Mouse (Mus musculus): ENCODE results near the gene Scp2. TPM values are rescaled to one million over a fixed set of nuclear protein-coding genes. Genes with fewer than 3 reads are reported as not detected.
"Not testable (repeated sequence)": the region's sequence is repeated elsewhere in the genome, so short reads cannot be mapped to it uniquely, and the experiment has no call there.

The Scp2 gene
- 100 to 1,000 TPM; 114 to 126 (median 123) TPM for total RNA-seq (2022)

DNA sequence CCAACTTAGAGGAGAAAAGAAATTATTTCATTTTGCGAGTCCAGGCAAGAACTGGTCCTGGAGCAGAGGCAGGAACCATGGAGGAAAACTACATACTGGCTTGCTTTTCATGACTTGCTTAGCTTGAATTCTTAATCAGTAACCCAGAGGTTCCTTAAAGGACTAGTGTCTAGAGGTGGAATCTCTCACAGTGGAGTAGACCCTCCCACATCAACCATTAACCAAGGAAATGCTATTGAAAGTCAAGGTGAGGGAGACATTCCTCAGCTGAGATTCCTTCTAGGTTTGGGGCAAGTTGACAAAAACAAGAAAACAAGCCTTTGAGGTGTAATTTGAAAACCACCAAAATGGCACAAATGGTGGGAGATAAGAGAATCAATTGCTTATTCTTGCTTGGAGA lies at the start of gene Scp2:
Scp2 (minus strand) TSS at position 119 of the 400 bp plus-strand sequence.
- DNase-seq (ENCODE audit: low spot score in 2 of 2): no peak

GRCm38 (mm10) chr4:108192821-108193323 lies 48.1 kb upstream of the Scp2 start:
- no peak for DNase-seq (ENCODE audit: low spot score in 2 of 2)

GRCm38 (mm10) chr4:108182278-108182677 lies 37.5 kb upstream of the Scp2 start:
- no peak for DNase-seq (ENCODE audit: low spot score in 2 of 2)

DNA sequence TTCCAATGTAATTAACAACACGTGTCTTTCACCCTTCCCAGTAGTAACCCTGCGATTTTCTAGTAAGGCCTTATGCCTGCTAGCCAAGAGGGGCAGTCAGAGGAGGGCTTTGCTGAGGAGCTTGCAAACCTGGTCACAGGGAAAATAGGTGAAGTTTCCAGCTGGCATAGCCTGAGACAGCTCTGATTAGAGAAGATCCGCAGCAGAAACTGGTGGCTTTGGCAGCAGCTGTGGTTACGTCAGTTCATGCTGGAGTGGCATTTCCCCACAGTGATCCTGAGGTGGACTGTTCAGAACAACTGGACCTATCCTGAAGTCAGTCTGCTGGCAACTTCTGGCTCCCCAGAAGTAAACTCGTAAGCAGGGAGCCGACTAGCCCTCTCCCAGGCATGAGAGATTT lies 23.3 kb upstream of the Scp2 start:
- no peak for DNase-seq (ENCODE audit: low spot score in 2 of 2)

DNA sequence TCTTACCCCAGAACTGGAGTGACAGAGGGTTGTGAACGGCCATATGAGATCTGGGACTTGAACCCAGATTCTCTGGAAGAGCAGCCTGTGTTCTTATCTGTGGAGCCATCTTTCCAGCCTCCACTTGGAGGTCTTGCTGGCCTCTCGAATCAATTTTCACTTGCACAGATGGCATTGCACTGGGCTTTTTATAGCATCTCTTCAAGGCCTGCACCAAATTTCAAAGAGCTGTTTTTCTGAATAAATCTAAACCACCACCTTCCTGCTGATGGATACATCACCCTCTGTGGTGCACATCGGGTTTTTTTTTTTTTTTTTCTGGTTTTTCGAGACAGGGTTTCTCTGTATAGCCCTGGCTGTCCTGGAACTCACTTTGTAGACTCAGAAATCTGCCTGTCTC lies 22.1 kb upstream of the Scp2 start:
- DNase-seq (ENCODE audit: low spot score in 2 of 2): no peak

DNA sequence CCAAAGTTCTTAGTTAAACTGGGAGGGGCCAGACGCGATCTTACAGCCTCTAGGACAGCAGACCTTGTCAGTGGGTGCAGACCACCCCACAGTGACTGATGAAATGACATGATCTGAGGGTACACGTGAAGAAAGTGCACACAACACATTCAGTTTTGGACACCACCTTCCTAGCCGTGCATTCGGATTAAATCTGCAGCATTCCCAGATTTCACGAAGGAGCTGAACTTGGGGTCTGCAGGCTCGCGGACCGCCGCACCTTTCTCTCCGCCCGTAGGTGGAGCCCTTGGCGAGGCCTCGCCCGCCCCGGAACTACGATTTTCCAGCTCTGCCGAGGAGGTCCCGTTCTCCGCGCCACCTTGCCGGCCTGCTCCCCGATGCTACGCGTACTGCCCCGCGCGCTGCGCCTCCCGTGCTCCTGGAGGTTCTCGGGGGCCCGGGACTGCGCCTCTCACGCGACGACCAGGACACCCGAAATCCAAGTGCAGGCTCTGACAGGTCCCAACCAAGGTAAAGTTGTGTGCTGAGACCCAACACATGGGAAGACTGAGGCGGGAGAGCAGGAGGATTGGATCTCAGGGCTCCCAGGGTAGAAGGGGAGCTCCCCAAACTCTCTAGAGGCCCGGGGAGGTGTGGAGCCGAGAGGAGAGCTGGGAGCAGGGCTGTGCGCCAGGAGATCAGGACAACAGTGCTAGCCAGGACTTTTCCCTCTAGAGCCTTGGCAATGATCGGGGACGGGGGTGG lies 20.5 kb upstream of the Scp2 start, which contains the start of gene Echdc2:
Echdc2 (plus strand) TSS at position 286 of the 744 bp plus-strand sequence.
- DNase-seq (ENCODE audit: low spot score in 2 of 2): no peak

DNA sequence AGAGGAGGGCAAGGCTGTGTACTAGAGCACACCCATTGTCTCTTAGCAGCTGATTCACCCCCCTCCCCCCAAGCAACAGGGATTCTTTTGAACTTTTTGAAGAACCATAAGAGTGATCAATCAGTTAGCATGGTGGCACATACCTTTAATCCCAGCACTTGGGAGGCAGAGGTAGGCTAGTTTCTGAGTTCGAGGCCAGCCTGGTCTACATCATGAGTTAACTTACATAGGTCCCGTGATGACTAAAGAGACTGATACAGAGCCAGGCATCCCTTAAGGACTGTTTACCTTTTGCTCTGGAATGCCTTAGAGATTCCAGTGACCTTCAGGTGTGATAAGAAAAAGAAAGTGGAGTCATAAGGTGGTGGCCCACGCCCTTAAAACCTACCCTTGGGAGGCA lies 18.5 kb upstream of the Scp2 start:
- no peak for DNase-seq (ENCODE audit: low spot score in 2 of 2)

DNA sequence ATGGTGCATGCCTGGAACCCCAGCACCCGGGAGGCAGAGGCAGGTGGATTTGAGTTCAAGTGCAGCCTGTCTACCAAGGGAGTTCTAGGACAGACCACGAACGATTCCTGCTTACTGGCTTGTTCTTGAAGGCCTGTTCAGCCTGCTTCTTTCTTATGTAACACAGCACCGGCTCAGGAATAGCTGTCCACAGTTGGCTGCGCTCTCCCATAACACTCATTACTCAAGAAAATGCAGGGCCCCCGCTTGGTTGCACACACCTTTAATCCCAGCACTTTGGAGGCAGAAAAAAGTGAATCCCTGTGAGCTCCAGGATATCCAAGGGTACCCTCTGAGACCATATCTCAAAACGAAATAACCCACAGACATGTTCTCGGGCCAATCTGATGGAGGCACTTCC lies 17.1 kb upstream of the Scp2 start:
- DNase-seq (ENCODE audit: low spot score in 2 of 2): no peak

GRCm38 (mm10) chr4:108155141-108155540 lies 10.3 kb upstream of the Scp2 start:
- DNase-seq (ENCODE audit: low spot score in 2 of 2): not testable (repeated sequence)

GRCm38 (mm10) chr4:108145554-108145953 lies 756 bp upstream of the Scp2 start:
- DNase-seq (ENCODE audit: low spot score in 2 of 2): not testable (repeated sequence)

DNA sequence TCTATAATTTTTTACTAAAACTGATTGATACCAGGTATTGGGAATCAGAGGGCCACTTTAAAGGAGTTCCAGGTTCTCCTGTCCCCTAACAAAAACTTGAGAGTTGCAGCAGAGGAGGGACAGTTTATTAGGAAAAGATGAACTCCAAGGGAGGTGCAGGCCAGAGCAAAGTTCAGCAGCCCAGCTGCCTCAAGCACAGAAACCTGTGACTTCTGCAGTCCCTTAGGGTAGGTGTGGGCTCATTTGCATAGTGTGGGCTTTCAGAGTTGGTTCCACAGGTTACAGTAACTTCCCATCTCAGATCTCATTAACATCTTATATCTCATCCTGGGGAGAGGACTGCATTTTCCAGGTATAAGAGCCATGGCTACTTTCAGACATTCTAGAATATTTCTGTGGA lies 1.0 kb downstream of the Scp2 start:
- DNase-seq (ENCODE audit: low spot score in 2 of 2): no peak

GRCm38 (mm10) chr4:108143178-108143577 lies 1.6 kb downstream of the Scp2 start:
- not testable (repeated sequence) for DNase-seq (ENCODE audit: low spot score in 2 of 2)

DNA sequence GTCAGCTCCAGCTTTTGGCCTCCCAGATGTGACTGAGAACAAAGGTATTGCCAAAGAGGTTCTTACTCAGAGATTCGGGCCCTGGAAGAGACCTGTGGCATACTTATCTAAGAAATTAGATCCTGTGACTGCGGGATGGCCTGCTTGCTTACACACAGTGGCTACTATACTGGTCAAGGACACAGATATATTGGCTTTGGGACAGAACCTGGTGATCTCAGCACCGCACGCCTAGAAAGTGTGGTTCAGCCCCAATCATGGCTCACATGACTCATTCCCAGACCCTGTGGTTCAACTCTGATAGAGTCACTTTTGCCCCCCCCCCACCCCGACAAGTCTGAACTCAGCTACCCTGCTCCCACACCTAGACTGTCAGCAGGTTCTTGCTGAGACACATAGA lies 7.9 kb downstream of the Scp2 start:
- DNase-seq (ENCODE audit: low spot score in 2 of 2): no peak

DNA sequence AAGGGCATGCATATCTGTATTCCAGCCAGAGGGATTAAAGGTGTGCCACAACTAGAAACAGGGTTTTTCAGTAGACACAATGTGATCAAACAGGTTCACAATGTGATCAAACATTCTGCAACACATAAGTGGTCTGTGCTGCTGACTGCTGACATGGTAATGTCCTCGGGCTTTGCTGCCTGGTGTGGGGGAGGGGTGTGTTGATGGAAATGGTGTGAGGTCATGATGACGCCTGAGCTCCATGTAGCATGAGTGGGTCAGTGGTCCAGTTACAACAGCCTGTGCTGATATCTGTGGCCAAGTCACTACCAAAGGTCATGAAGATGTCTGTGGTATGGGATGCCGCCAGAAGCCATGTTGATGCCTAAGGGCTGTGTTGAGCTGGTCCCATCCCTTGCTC lies 14.3 kb downstream of the Scp2 start:
- DNase-seq (ENCODE audit: low spot score in 2 of 2): no peak

GRCm38 (mm10) chr4:108128339-108128738 lies 16.5 kb downstream of the Scp2 start:
- no peak for DNase-seq (ENCODE audit: low spot score in 2 of 2)

DNA sequence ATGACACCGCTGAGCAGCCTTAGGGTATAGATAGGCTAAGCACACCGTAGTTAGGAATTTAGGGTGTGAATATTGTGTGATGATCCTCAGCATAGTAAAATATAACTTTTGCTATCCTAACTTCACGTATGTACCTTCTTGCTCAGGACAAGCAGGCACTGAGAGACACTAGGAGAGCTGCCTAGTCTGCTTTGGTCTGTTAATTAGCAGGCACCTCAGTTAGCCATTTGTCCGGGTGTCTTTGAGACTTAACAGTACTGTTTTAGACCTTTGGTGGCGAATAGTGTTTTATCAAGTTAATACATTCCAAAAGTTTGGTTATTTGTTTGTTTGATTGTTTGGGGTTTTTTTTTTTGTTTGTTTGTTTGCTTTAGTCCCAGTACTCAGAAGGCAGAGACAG lies 17.3 kb downstream of the Scp2 start:
- no peak for DNase-seq (ENCODE audit: low spot score in 2 of 2)

- DNase-seq (ENCODE audit: low spot score in 2 of 2): no peak
Observed at GRCm38 (mm10) chr4:108126260-108126659, 18.5 kb downstream of the Scp2 start.

DNA sequence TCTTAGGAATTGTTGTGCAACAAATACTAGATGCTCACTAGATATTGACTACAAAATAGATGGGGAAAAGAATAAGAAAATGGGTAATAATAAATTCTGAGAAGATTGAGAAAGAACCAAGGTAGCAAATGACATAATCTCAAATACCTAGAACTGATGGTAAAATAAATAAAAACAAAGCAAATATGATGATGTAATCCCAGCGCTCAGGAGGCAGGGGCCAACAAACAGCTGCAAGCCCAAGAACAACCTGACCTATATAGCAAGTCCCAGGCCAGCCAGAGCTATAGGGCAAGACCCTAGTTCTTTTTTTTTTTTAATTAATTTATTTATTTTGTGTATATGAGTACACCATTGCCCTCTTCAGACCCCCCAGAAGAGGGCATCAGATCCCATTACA lies 20.7 kb downstream of the Scp2 start:
- DNase-seq (ENCODE audit: low spot score in 2 of 2): no peak

- peak; percentile 87 to 91 for DNase-seq (ENCODE audit: low spot score in 2 of 2)
Observed at GRCm38 (mm10) chr4:108117924-108118876, 26.6 kb downstream of the Scp2 start.

DNA sequence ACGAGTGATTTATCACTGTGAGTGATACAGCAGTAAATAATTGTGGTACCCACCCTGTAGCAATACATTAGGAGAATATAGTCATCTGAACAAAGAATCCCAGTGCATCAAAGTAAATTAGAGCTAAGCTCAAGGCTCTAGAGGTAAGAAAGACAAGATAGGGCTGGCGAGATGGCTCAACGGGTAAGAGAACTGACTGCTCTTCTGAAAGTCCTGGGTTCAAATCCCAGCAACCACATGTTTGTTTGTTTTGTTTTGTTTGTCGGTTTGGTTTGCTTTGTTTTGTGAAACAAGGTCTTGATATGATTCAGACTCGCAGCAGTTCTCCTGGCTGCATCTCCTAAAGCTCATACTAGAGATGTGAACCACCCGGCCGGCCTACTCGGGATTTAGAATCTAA lies 27.3 kb downstream of the Scp2 start:
- no peak for DNase-seq (ENCODE audit: low spot score in 2 of 2)

DNA sequence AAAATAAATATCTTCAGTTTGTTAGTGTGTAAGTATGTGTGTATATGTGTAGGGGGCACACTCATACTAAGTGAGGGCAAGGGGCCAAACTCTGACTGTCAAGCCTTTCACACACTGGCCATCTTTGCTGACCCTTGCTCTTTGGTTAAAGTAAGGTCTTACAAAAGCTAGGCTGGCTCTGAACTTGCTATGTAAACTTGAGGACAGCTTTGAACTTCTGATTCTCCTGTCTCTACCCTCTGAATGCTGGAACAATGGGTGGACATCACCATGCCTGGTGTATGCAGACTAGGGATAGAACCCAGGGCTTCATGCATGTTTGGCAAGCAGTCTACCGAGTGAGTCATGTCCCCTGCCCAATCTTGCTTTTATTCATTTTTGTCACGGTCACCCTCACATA lies 28.3 kb downstream of the Scp2 start:
- no peak for DNase-seq (ENCODE audit: low spot score in 2 of 2)

GRCm38 (mm10) chr4:108110706-108111105 lies 34.1 kb downstream of the Scp2 start:
- DNase-seq (ENCODE audit: low spot score in 2 of 2): no peak

Data from left cerebral cortex, adult 8-10 months (tissue).